Mouse (Mus musculus) neutrophil, adult 5-6 weeks (primary cell): ENCODE measurements around the gene Rab2b. TPM values are rescaled to one million over a fixed set of nuclear protein-coding genes. Genes with fewer than 3 reads are reported as not detected.
A peak's percentile ranks its signal among the peaks of the same experiment; 100 is the strongest.
"Not testable (repeated sequence)": the region's sequence is repeated elsewhere in the genome, so short reads cannot be mapped to it uniquely, and the experiment has no call there.

Experiments
- ATAC-seq: fragments of 151-379, 151-347 bp; 2 replicates; pipeline ENCODE4 v1.8.0; 2017; ENCODE audit warnings: mild to moderate bottlenecking, moderate TSS enrichment; ENCODE audit not compliant: insufficient number of reproducible peaks, poor library complexity, low FRiP score, severe bottlenecking; ENCODE audit errors: extremely low read depth
- total RNA-seq: library from RNA; stranded (forward); fragments of 200-1000 nt; gene quantifications from 2 replicates; pipeline ENCODE4 v1.2.3, GENCODE M21; 2017

The Rab2b gene
- total RNA-seq, result 12.2 and 16.8 TPM in 2 replicates

DNA sequence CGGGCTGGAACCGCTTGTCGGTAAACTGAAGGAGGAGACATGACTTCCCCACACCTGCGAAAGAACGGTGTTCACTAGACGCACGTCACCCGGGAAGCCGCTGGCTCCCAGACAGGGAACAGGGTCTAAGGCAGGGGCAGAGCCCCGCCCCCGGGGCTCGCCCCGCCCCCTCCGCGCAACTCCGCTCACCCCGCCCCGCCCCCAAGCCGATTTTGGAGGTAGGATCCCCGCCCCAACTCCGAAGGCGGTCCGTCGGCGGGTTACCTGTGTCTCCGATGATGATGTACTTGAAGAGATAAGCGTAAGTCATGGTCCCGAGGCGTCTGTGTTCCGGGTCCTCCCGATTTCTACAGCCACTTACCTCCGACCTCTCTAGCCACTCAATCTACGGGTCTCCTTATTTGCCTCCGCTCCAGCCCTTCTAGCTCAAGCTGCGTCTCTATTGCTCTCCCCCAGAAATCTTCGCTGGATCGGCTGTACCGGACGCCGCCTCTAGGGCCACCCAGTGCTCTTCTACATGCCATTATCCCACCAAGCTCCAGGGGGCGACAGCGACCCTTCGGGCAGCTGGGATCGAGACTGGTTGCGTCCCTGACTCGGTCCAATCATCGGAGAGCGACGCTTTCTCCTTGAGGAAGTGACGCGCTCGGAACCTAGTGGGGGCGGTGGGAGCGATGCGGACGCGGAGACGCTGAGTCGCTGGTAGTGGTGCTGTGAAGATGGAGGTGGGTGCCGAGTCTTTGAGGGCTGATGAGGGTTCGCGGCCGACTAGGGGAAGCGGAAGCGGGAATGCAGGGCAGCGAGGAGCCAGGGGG, at the start of gene Rab2b, which contains the start of gene Tox4:
Rab2b (minus strand) TSS at position 614 of the 815 bp plus-strand sequence.
Tox4 (plus strand) TSS at position 215 of the 815 bp plus-strand sequence.
- ATAC-seq, result peak; percentile 97

DNA sequence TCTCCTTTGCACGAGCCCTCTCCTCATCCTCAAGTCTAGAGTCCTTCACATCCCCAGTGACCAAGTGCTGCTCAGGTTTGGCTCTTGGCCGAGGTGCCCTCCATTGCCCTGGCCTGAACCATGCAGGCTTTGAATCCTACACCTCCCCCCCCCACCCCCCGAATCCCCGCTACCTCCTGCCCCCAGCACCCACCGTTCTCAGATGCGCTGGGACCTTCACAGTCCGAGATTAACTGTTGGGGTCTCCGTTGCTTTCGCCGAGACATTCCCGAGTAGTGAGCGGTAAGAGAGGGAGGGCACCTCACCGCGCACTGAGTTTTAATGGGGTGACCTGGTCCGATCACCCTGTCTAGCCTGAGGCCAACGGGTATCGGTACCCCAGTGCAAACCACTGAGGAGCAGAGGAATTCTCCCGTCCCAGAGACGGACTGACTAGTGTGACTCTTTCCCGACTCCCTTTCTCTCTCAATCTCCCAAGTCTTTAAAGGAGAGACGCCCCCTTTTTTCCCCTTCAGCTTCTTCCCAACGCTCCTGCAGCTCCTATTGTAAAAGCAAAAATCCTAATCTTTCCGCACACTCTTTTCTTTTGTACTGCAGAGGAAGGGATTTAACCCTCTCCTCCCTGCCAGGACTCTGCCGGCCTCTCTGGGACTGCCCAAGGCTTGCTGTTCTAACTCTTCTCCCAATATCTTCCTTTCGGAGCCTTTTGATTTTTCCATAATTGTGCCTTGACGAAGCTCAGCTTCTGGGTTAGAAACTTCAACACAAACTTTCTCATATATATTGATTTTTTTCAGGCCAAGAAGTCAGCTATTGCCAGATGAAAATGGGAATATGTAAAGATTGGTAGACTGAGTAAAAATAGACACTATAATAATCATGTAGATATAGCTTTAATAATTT, 48.8 kb upstream of the Rab2b start, which contains the start of gene Sall2:
Sall2 (minus strand) TSS at position 853 of the 903 bp plus-strand sequence.
- no peak for ATAC-seq

- no peak for ATAC-seq
Measured at GRCm38 (mm10) chr14:52327375-52327901, 48.1 kb upstream of the Rab2b start.

- ATAC-seq, result no peak
Measured at GRCm38 (mm10) chr14:52325890-52326289, 46.5 kb upstream of the Rab2b start.

DNA sequence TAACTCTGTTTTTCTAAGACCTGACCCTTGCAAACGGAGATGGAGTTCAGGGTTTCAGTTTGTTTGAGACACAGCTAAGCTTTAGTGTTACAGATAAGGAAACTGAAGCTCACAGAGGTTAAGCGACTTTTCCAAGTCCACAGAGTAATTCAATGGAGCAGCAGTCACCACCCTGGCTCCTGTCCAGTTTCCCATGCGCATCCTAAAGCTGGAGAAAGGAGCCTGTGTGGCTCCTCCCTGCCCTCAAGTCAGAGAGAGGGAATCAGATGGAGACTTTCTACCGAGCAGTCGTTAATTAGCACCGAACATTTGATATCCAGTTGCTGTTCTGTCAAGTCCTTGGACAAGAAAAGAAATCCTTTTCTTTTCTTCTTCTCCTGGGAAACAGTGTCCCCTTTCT, 40.0 kb upstream of the Rab2b start:
- no peak for ATAC-seq

DNA sequence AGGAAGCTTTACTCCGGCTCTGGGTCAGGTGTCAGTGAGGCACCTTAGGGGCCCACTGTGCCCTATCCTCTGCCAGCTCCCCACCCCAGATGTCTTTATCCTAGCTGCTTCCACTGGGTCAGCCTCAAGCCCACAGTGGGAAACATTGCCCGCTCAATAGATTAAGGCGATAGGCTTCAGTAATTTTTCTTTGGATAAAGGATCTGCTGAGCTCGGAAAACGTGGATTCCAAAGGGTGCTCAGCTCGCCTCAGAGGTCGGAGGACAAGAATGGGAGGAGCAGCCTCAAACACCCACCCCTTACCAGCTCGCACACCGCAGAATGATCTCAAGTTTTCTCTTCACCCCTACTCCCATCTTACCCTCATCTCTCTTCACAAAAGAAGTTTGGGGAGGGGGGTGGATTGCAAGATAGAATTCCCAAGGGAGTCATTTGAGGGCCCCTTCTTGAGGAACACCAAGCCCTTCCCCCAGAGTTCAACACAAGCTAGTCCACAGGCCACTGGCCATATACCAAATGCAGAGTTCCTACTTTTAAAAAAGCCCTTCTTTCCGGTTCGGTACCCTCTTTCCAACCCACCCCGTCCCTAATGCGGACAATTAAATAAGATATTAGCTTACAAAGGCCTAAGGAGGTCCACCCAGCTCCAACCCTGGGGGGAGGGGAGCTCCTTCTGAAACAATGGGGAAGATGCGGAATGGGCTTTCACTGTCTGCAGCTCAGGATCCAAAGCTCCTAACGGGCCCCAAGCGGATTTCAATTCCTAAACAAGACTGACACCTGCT, 37.3 kb upstream of the Rab2b start:
- no peak for ATAC-seq

DNA sequence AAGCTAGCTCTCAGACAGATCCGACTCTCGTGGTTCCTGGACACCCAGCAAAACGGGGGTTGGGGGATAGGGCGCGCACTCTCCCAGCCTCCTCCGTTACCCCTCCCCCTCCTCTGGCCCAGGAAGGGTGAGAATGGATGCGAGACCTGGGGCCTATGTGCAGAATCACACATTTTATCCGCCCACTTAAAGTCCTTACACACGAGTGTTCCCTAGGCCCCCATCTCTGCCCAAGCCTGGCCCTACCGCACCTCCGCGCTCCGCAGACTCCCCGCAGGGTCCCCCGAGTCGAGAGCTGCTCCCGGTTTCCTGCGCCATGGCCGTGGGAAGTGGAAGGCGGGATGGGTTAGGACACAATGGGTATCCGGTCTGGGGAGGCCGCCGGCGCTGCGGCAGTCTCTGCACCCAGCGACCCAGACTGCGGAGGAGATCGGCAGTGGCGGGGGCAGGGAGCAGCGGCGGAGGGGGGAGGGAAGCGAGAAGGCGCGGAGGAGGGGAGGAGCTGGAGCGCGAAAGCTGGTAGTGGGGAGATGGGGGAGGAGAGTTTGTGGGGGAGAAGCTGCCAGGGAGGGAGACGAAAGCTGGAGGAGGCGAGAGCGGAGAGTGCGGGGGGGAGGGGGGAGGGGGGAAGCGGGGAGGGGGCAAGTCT, 36.6 kb upstream of the Rab2b start:
- ATAC-seq, result peak; percentile 35

GRCm38 (mm10) chr14:52315283-52315780, 36.0 kb upstream of the Rab2b start:
- ATAC-seq, result no peak

DNA sequence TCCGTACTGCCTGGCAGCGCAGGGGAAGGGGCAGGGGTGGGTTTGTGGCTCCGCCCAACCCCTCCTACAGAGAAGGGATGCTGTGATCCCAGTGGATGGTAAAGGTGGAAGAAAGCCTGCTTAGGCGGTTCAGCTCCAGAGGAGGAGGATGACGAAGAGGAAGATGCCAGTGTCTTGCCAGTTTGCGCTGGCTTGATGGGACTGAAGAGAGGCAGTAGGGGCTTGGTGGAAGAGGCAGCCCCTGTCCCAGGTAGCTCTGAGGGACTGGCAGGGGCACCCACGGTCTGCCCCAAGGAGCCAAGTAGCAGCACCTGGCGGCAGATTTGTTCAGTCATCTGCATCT, 35.4 kb upstream of the Rab2b start:
- no peak for ATAC-seq

DNA sequence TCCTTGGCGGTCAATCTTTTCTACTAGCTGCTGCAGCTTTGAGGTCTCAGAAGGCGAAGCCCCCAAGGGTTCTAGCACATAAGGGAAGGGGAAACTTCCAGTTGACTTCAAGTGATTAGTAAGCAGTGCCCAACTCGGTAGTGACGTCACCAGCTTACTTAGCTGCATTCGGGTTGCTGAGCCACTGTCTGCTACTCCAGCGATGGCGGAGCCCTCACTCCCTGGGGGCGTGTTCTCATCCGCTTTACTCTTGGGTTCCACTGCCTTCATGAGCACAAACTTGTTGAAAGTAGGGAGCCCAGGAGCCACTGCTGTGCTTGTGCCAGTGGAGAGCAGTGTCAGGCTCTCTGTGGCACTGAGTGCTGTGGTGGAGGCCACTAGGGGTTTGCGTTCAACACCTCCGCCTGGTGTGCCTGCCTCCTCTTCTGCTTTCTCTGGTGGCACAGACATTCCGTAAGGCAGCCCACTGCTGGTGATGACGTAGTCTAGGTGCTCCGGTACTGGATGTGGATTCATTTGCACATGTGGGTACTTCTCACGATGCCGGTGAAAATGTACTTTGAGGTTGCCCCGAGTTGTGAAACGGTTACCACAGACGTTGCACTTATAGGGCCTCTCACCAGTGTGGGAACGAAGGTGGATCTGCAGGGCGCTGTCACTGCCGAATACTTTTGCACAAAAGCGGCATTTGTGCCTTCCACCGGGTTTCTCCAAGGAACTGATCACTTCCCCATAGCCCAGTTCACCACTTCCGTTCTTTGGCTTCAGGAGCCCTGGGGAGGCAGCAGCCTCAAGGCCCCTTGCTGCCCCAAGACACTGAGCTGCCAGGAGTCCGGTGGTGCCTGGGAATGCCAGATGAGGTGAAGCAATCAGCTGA, 34.8 kb upstream of the Rab2b start:
- ATAC-seq, result peak; percentile 8; the same call in 1 of the 2 replicates

DNA sequence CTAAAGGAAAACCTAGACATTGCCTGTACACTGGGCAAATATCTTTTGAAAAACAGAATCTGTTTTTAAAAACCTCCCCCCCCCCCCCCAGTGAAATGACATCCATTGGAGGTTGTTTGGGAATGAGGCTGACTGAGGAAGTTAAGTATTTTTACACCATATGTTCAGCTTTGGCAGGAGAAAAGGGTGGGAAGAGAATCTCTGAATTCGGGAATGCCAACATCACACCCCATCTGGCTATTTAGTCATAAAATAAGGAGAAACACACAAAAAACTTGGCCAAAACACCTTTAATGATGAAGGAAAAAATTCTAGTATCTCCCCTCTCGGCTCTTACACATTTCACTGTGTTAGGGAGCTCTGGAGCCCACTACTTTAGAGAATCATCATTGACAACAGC, 31.6 kb upstream of the Rab2b start:
- ATAC-seq, result no peak

GRCm38 (mm10) chr14:52310343-52310742, 31.0 kb upstream of the Rab2b start:
- not testable (repeated sequence) for ATAC-seq

DNA sequence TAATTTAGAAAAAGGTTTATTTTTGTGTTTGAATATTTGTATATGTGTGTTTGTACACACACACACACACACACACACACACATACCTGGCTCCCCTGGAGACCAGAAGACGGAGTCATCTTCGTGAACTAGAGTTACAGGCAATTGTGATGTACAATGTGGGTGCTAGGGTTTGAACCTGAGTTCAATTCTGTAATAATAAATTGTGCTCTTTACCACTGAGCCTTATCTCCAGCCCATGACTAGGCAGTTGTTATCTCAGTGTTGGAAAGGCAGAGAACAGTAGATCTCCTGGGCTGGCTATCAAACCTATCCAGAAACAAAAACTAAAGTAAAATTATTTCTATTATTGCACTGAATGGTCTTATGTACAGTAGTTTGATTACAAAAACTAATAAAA, 26.8 kb upstream of the Rab2b start:
- ATAC-seq, result no peak

GRCm38 (mm10) chr14:52304644-52305271, 25.4 kb upstream of the Rab2b start, which contains the start of gene Mettl3:
TSS of gene Mettl3 (minus strand) at chr14:52305128.
- ATAC-seq, result peak; percentile 95

GRCm38 (mm10) chr14:52303517-52303916, 24.2 kb upstream of the Rab2b start:
- ATAC-seq, result not testable (repeated sequence)

GRCm38 (mm10) chr14:52295558-52296264, 16.4 kb upstream of the Rab2b start:
- no peak for ATAC-seq
